Mouse (Mus musculus): ENCODE data around the gene Frs2.

DNA sequence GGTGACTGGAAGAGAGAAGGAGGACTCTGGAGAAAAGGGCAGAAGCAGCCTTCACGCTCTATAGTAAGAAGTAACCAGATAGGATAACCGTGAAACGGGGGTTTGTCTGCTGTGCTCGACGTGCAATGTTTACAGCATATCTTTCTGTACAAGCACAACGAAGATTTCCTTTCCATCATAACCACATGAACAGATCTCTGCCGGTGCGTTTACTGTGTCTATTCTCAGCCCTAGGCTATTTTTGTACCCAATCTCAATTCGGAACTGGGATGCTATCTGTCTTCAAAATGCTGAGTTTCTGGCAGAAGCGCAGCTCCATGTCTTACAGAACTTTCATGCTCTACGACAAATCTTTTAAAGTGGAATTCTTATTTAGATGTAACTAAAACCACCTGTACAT, 28.8 kb downstream of the Frs2 start:
- TF ChIP-seq CTCF (IDR thresholded peaks at IDR 0.05; ENCODE audit: low read depth) (no peak), EP300 (optimal IDR thresholded peaks at IDR 0.05) (no peak)
